Mouse (Mus musculus) embryonic fibroblast, embryonic 13.5 days (primary cell): ENCODE measurements around the gene Dock8.

Experiments used
- CTCF ChIP-seq: IDR thresholded peaks from 2 replicates; pipeline ENCODE4 v1.5.1; 2011; ENCODE audit warnings: mild to moderate bottlenecking, control low read depth, low read length, moderate library complexity, borderline replicate concordance; ENCODE audit not compliant: insufficient read depth
- POLR2A ChIP-seq: IDR thresholded peaks from 2 replicates; pipeline ENCODE4 v1.6.1; 2011; ENCODE audit warnings: low read depth, mild to moderate bottlenecking, control low read depth, low read length, moderate library complexity

DNA sequence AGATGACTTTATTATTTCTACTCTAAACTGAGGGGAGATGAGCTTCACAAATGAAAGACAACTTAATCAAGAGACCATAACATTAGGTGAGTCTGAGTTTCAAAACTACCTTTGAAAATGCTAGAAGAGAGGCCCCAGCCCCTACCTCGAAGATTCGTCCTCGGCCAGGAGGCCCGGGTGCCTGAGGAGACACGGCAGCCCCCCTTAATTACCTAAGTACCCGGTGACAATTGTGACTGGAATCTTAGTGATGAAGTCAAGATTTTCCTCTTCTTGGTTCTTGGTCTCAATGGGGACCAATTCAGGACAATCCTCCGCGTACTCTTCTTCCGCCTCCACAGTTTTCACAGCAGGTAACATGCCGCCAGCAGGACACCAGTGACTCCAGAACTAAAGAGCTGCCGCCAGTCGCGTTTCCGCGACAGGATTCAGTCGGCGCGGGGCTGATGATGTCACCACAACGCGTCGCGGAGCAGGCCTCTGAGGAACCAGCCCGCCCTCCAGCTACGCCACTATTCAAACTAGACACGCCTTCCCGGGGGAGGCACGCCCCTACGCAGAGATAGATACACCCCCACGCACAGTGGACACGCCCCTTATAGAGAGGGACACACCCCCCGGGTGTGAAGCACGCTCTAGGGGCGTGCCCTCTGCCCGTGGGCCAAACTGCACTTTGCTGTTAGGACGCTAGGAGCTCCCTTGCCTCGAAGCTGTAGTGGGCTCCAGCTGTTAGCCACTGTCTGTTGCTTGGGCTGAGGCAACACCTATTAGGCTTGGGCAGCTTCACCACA is 38.0 kb upstream of the Dock8 start, which contains the start of gene Cbwd1:
- peak; percentile 91 for TF ChIP-seq POLR2A
- TF ChIP-seq CTCF, result peak; percentile 93
